Mouse (Mus musculus) frontal cortex, postnatal 36 days (tissue): ENCODE measurements around the gene Mtmr12.
A peak's percentile ranks its signal among the peaks of the same experiment; 100 is the strongest.

ENCODE experiments used
- DNase-seq, 2 experiments: peaks; one replicate each; pipeline ENCODE4 v3.0.0; 2022; ENCODE audit warnings: low spot score in 2 of 2

Gene Mtmr12

GRCm38 (mm10) chr15:12321091-12321787 lies 116.4 kb downstream of the Mtmr12 start, which contains the start of gene Golph3:
TSS of gene Golph3 (plus strand) at chr15:12321450.
- peak; percentile 91 to 95 for DNase-seq

GRCm38 (mm10) chr15:12321788-12322621 lies 117.2 kb downstream of the Mtmr12 start, which contains the start of gene 1810049J17Rik:
TSS of gene 1810049J17Rik (minus strand) at chr15:12321899.
- peak; percentile 30 to 31 for DNase-seq

GRCm38 (mm10) chr15:12322676-12323402 lies 118.0 kb downstream of the Mtmr12 start:
- no peak for DNase-seq
